Mouse (Mus musculus): ENCODE measurements at regions not wholly inside any gene's neighbourhood (a gene's known extent, or its start where the extent isn't known, plus 50 kb on each side); places are given as distances from the start of the nearest gene placed in this dataset.

DNA sequence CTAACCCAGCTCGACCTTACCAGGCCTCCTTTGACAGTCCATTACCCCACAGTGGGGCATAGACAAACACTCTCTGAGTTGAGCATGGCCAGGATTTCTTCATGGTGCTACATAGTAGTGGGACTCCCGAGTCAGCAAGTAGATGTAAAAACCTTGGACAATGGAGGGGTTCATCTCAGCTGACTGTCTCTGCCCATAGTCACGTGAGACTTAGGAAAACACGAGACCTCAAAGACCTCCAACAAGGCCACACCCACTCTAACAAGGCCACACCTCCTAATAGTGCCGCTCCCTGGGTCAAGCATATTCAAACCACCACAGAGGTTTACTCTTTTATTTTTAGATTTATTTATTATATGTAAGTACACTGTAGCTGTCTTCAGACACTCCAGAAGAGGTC lies 52.5 kb upstream of the Cldn24 start:
- no peak for DNase-seq

DNA sequence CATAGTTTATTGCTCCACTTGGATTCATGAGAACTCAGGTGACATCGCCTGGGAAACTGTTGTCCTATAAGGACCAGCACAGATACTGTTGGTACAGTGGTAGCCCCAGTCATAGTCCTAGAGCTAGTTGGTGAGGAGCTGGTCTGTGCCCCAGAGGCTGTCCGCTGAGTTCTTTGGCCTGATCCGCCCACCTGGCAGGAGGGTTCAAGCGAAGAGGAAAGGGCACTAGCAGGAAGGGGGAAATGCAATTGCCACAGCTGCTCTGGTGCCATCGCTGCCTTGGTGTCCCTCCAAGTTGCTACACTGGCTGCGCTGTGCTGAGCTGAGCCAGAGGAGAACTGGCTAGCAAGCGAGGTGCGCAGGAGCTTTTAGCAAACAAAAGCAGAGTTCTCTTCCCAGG lies 53.2 kb upstream of the Cldn24 start:
- DNase-seq = no peak

DNA sequence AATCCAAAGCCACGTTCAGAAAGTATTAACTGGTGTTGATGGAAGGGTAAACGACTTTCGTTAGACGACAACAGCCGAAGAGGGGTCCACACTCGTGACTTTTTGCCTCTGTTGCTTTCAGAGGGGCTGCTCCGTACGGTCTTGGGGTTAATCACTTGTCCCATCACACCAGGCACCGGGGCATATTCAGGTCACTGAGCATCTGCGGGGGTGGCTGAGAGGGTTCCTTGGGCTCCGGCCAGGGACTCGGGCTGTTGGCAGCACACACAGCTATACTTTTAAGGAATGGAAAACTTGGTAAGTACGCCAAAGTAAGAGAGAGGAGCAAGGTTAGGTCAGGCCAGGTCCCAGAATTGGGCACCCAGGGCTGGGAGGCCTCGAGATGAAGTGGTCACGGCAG lies 50.7 kb upstream of the Cdkn2aip start:
- peak; percentile 67 for DNase-seq

DNA sequence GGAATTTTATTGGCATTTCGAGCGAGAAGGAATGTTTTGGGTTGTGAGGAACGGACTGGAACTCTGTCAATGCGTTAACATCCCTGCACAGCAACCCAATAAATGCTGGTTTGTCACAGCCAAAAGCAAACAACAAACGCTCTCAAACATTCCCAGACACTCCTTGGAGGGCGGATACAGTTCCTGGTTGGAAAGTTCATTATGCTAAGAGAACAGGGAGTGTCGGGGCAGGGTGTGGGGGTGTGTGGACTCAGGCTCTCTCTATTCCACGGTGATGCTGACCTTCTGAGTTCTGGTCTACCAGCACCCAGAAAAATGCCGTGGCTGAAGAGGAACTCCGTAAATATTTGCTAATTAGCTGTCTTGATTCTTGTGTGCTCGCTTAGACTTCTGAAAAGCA lies 50.3 kb upstream of the Cdkn2aip start:
- peak; percentile 38 for DNase-seq
